Mouse (Mus musculus) G1E (cell line): ENCODE measurements around the gene Nova2.

ENCODE experiments used
- CTCF ChIP-seq: IDR thresholded peaks from 2 replicates; pipeline ENCODE4 v1.5.1; 2012; ENCODE audit warnings: low read depth, low read length, inconsistent platforms, mixed read lengths
- GATA1 ChIP-seq: IDR thresholded peaks from 2 replicates; pipeline ENCODE4 v1.6.1; 2012; ENCODE audit warnings: borderline replicate concordance, low read length, inconsistent platforms, mixed read lengths
- GATA2 ChIP-seq: IDR thresholded peaks from 2 replicates; pipeline ENCODE4 v1.6.1; 2012; ENCODE audit warnings: low read depth, low read length, inconsistent platforms, borderline replicate concordance
- POLR2AphosphoS5 ChIP-seq: IDR thresholded peaks from 2 replicates; pipeline ENCODE4 v1.6.1; 2012; ENCODE audit warnings: low read depth, low read length, inconsistent platforms; ENCODE audit not compliant: insufficient replicate concordance
- TAL1 ChIP-seq: conservative IDR thresholded peaks from 2 replicates; pipeline ENCODE4 v1.6.1; 2012; ENCODE audit warnings: low read depth, low read length, inconsistent platforms, mixed read lengths

DNA sequence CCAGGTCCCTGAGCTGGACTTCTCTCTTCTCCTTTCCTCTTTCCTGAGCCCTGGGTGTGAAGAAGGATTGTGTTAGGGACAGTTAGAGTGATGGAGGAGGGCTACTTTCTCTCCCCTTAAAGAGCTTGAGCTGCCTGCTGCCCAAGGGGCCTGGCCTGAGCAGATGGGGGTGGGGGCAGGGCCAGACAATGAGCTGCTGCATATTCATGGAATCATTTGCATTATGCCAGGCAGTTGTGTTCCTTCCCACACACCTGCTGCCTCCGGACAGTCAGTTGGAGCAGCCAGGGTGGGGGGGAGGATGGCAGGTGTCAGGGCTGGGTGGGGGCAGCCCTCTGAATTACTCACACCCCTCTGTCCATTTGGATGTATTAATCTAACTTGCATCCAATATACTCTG lies 16.7 kb downstream of the Nova2 start:
- TF ChIP-seq CTCF (no peak), GATA1 (no peak), TAL1 (no peak), POLR2AphosphoS5 (no peak), GATA2 (no peak)
